Mouse (Mus musculus): Measurements from ENCODE around the gene Hoxd9.

Gene Hoxd9

DNA sequence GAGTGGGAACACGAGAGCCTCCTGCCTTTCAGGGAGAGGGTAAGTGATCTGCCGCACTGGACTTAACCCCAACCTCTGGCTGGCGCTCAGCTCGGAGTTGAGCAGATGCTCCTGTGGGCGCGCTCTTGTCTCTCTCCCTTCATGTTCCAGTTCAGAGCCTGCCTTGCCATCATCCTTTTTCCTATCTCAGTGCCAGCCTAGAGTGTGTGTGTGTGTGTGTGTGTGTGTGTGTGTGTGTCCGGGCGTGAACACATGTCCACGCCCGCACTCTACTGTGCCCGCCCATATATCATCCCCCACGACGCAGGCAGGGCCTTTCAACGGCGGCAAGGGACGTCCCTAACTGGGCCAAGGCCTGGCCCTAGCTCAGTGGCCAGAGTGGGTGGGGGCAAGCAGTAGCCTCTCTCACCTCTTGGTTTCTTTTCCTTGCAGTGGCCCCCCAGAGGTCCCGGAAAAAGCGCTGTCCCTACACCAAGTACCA is 14.0 kb upstream of the Hoxd9 start:
- DNase-seq (ENCODE audit: low read depth) = no peak

GRCm38 (mm10) chr2:74684106-74684505 is 13.4 kb upstream of the Hoxd9 start:
- DNase-seq (ENCODE audit: low read depth) = no peak

GRCm38 (mm10) chr2:74685059-74685603 is 12.4 kb upstream of the Hoxd9 start:
- DNase-seq (ENCODE audit: low read depth) = no peak

DNA sequence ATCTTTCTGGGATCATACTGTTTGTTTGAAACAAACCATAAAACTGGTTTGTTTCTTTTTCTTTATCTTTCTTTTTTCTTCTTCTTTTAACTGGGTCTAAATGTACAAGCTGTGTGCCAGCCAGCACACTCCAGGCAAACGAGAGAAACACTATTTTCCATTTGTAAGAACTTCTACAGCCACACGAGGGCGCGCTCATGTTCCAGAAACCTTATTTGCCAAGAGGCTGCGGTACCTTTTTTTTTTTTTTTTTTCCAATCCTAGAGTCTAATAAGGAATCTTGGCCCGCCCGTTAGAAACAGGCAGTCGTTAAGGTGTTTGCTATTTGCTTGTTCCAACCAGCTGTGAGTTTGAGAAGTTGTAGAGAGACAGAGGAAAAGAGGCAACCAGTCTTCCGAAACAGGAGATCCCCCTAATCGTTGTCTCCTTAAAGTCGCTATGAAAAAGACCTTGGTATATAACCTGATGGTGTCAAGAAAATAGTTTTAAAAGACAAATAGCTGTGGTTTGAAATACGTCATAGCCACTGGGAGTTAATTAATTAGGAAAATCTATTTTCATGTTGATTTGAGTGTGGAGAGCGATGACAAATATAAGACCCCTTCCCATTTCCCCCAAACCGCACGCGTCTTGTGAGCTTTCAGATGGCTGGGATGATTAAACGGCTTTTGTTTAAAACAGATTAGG is 11.1 kb upstream of the Hoxd9 start:
- DNase-seq (ENCODE audit: low read depth) = peak; percentile 42

DNA sequence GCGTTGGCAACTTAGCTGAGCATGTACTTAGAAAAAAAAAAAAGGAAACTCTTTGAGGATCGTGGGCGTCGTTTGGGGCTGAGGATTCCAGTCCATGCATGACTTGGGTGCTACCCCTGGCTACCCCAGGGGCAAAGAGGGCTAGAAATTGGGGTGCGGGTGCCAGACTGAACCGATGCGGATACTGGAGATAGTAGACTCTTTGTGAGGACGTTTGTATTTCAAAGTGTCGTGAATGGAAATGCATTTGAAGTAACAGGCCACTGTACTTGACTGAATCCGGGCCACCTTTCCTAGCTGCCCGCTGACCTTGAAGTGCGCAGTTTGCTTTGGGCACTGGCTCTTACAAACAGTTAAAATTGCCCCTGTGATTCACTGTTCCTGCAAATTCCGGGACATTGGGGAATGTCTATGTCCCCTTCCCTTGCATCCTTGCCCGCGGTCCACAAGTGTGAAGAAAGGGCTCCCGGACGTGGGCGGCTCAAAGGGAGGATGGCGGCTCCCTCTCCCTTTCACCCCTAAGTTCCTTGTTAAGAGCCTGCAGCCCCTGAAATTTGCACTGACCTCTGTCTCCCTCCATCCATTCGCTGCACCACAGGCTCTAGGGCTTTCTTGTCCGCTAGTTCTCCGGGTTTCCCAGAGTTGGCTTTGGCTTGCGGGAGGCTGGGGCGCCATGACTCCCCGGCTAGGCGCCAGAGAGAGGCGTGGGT is 10.4 kb upstream of the Hoxd9 start:
- no peak for DNase-seq (ENCODE audit: low read depth)

DNA sequence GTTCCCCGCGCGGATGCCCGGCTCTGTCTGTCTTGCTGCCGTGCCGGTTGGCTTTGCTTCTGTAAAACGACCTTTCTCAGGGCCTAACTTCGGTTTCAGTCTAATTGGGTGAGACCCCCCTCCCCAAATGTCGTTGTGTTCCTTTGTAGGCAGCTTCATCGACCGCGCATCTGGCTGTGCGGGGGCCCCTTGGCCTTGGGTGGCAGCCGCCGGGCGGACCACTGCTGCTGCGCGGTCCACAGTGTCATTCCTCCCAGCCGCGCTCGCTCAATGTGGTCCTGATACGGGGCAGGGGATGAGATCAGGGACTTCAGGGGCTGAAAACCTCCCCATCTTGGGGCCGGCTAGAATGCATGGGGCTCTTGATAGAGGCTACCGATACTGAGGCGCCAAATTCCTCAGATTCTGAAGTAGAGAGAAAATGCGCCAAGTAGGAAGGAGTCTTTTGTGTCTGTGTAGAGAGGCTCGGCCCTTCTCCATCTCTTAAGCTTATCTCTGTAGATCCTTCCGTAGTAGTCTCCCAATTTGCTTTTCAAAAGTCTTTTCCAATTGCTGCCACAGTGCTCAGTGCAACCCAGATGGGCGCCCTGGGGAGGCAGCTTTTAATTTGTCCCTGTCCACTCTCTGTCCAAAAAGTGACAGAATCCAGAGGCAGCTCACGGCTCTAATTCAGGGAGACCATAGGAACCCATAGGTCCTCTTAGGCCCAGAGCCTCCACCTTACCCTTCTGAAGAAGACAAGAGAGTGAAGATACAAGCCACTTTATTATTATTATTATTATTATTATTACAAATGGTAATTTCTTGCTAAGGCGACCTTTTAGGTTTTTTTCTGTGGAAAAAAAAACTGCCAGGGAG is 9.6 kb upstream of the Hoxd9 start:
- DNase-seq (ENCODE audit: low read depth) = no peak

- no peak for DNase-seq (ENCODE audit: low read depth)
These were observed 8.5 kb upstream of the Hoxd9 start for GRCm38 (mm10) chr2:74688795-74689573.

GRCm38 (mm10) chr2:74689574-74690337 is 7.8 kb upstream of the Hoxd9 start:
- DNase-seq (ENCODE audit: low read depth) = no peak

DNA sequence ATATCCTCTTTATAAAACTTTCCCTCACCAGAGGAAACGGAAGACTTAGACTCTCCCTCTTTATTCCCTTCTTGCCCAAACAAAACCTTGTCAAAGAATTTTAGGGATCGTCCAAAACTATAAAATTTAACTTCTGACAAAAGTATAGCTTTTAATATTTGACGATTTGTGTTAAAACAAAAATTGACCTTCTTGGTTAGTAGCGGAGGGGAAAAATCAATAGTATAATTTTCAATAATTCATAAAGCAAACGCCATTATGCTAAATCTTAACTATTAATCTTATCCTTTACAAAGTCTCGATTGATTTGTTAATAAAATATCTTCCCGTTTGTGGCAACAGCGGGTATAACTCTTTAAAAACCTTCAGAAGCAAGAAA is 7.2 kb upstream of the Hoxd9 start:
- no peak for DNase-seq (ENCODE audit: low read depth)

- DNase-seq (ENCODE audit: low read depth) = no peak
These were observed 6.2 kb upstream of the Hoxd9 start, which contains the start of gene Hoxd10 for GRCm38 (mm10) chr2:74691022-74691951. Gene Hoxd10, plus strand, starts transcription at chr2:74691924.

DNA sequence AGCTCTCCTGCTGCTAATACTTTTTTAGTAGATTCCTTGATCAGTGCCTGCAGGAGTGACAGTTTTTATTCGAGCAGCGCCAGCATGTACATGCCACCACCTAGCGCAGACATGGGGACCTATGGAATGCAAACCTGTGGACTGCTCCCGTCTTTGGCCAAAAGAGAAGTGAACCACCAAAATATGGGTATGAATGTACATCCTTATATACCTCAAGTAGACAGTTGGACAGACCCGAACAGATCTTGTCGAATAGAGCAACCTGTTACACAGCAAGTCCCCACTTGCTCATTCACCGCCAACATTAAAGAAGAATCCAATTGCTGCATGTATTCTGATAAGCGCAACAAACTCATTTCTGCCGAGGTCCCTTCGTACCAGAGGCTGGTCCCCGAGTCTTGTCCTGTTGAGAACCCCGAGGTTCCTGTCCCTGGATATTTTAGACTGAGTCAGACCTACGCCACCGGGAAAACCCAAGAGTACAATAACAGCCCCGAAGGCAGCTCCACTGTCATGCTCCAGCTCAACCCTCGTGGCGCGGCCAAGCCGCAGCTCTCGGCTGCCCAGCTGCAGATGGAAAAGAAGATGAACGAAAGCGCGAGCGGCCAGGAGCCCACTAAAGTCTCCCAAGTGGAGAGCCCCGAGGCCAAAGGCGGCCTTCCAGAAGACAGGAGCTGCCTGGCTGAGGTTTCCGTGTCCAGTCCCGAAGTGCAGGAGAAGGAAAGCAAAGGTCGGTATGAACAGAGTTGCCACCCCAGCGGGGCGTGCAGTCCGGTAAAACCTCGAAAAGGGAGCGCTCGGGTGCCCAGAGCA is 5.3 kb upstream of the Hoxd9 start:
- DNase-seq (ENCODE audit: low read depth) = no peak

DNA sequence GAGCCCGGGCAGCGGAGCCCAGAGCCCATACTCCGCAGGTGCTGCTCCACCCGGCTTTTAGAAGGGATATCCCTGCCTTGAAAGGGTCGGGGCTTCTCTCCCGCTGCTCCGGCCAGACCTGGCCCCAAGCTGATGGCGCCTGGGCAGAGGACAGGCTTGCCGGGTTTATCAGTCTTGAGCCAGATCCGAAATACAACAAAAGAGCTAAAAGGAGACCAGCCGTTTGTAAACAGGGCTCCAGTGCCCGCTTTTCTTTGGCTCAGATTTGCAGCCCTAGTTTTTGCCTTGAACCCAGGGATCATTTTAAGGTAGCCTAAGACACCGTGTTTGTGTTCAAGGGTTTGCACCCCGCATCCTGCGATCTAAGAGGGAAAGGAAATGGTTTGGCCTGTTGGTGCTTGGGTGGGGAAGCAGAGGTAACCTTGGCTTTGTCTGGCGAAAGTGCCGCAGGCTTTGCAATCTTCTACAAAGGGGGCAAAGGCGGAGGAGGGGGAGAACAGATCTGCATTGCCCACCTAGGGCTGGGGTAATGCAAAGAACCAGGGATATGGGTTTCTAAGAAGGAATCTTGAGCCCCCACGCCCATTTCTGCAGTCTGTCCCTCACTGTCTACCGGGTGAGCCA is 4.6 kb upstream of the Hoxd9 start:
- no peak for DNase-seq (ENCODE audit: low read depth)

- no peak for DNase-seq (ENCODE audit: low read depth)
These were observed 4.1 kb upstream of the Hoxd9 start for GRCm38 (mm10) chr2:74693432-74693827.

GRCm38 (mm10) chr2:74694066-74694465 is 3.5 kb upstream of the Hoxd9 start:
- DNase-seq (ENCODE audit: low read depth) = peak; percentile 12

GRCm38 (mm10) chr2:74695383-74695782 is 2.1 kb upstream of the Hoxd9 start:
- DNase-seq (ENCODE audit: low read depth) = no peak

DNA sequence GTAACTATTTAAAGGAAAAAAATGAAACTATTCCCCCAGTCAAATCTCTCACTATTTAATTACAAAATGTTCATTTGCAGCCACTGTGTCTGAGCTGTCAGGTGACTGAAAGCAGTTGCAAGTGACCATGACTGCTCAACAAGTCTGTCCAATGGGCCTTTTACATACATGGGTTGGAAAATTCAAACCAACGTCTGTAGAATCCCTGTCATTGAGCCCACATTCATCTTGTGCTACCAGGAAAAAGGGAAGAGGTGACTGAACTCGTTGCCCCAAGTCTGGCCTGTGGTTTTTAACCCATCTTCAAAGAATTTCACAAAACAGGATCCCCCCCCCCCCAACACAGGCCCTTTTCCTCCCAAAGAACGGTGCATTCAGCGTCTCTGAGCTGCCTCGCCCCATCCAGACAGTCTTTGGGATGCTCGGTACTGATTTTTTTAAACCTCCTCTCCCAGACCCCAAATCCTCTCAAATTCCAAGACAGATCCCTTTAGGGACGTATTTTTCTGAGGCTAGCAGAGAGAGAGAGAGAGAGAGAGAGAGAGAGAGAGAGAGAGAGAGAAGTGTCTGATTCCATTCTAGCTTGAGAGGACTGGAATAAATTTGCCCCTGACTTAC is 1.6 kb upstream of the Hoxd9 start:
- DNase-seq (ENCODE audit: low read depth) = no peak

DNA sequence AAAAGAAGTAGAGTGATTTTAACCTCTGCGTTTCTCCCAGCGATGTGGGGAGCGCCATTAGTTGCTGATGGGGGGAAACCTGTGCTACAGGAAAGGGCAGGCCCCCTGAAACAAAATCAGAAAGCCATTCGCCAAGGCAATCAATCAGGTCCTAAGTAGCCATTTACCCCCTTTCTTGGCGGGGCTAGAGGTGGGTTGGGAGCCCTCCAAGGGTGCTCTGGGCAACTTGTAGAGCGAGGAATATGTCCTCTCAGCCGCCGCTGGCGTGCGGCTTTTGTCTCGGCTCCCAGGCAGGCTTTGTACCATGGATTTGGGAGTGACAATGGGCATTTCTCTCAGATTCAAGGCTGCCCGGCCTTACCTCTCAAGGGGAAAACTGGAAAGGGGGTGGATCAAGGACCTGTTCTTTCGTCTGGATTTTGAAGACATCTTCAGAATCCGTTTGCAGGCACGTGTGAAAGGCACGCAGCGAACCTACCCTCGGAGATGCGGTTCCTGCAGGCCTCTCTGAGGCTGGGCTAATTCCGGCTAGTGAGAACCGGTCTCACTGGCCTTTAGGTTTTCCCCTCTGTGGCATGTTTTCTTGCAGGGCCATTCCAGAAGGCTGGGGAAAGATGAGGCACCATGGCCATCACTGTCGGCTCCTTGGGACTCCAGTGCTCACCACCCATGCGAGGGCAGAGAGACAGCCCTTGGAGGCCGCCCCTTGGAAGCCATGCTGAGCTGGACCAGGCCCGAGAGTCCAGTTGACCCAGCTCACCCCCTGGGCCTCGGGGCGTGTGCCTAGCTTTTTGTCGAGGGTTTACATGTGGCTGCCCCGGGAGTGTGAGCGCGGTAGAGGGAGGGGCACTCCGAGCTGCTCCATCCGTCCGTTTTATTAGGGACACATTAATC is 838 bp upstream of the Hoxd9 start:
- no peak for DNase-seq (ENCODE audit: low read depth)
